Mouse (Mus musculus) ES-Bruce4 (cell line): ENCODE measurements at regions not wholly inside any gene's neighbourhood (a gene's known extent, or its start where the extent isn't known, plus 50 kb on each side); places are given as distances from the start of the nearest gene placed in this dataset.

ENCODE experiments used
- H3K27ac ChIP-seq: 2 replicates; pipeline ENCODE4 v1.5.1; 2012; ENCODE audit warnings: low read length, inconsistent platforms; ENCODE audit not compliant: insufficient read depth
- H3K27me3 ChIP-seq: 2 replicates; pipeline ENCODE4 v1.6.1; 2012; ENCODE audit warnings: mild to moderate bottlenecking, low read length, inconsistent platforms; ENCODE audit not compliant: control insufficient read depth, poor library complexity, insufficient read depth, severe bottlenecking
- H3K36me3 ChIP-seq: 2 replicates; pipeline ENCODE4 v1.6.1; 2012; ENCODE audit warnings: inconsistent platforms, mild to moderate bottlenecking, low read length, moderate library complexity; ENCODE audit not compliant: control insufficient read depth, poor library complexity, insufficient read depth, severe bottlenecking
- H3K4me1 ChIP-seq: one replicate; pipeline ENCODE4 v1.8.1; 2011; ENCODE audit warnings: low read length; ENCODE audit not compliant: control insufficient read depth, insufficient read depth
- H3K4me3 ChIP-seq: 2 replicates; pipeline ENCODE4 v1.5.1; 2011; ENCODE audit warnings: low read depth, mild to moderate bottlenecking, low read length
- H3K9ac ChIP-seq: 2 replicates; pipeline ENCODE4 v1.6.1; 2012; ENCODE audit warnings: low read depth, mild to moderate bottlenecking, inconsistent platforms; ENCODE audit not compliant: poor library complexity, severe bottlenecking
- H3K9me3 ChIP-seq: replicated peaks from 2 replicates; pipeline ENCODE4 v1.6.1; 2012; ENCODE audit warnings: mild to moderate bottlenecking, low read length, inconsistent platforms; ENCODE audit not compliant: control insufficient read depth, poor library complexity, insufficient read depth, severe bottlenecking
- CTCF ChIP-seq: IDR thresholded peaks from one replicate; pipeline ENCODE4 v1.8.1; 2011; ENCODE audit warnings: low read depth, low read length
- EP300 ChIP-seq: IDR thresholded peaks from 2 replicates; pipeline ENCODE4 v1.6.1; 2011; ENCODE audit warnings: low read depth, low read length; ENCODE audit not compliant: insufficient read depth
- POLR2A ChIP-seq: IDR thresholded peaks from one replicate; pipeline ENCODE4 v1.8.1; 2011; ENCODE audit warnings: low read length; ENCODE audit not compliant: insufficient read depth

GRCm38 (mm10) chr5:51941255-51941924, 248.9 kb downstream of the Dhx15 start:
- H3K4me1 ChIP-seq, result no peaks in the 10 kb centered on the region
- no peaks in the 10 kb centered on the region for H3K36me3 ChIP-seq
- H3K4me3 ChIP-seq, result no peak overlapping the region
- no peak overlapping the region for H3K27ac ChIP-seq
- H3K9me3 ChIP-seq, result no peaks in the 10 kb centered on the region
- H3K9ac ChIP-seq, result no peak overlapping the region
- no peak for TF ChIP-seq EP300
- TF ChIP-seq POLR2A, result no peak
- TF ChIP-seq CTCF, result no peak
- no peaks in the 10 kb centered on the region; the same call in 1 of the 2 replicates for H3K27me3 ChIP-seq

- Histone ChIP-seq H3K4me1 (no peaks in the 10 kb centered on the region), H3K9me3 (no peaks in the 10 kb centered on the region), H3K9ac (no peak overlapping the region), H3K27ac (no peak overlapping the region), H3K27me3 (no peaks in the 10 kb centered on the region), H3K4me3 (no peak overlapping the region), H3K36me3 (no peaks in the 10 kb centered on the region)
- TF ChIP-seq CTCF (no peak), POLR2A (no peak)
Observed at GRCm38 (mm10) chr5:51938845-51939244, 251.5 kb downstream of the Dhx15 start.

GRCm38 (mm10) chr5:51937320-51937719, 253.0 kb downstream of the Dhx15 start:
- H3K4me3 ChIP-seq, result no peak overlapping the region
- no peaks in the 10 kb centered on the region for H3K27me3 ChIP-seq
- no peak for TF ChIP-seq CTCF
- no peak for TF ChIP-seq EP300
- no peak for TF ChIP-seq POLR2A
- H3K9me3 ChIP-seq, result no peaks in the 10 kb centered on the region; the same call in 1 of the 2 replicates
- H3K36me3 ChIP-seq, result no peaks in the 10 kb centered on the region
- no peaks in the 10 kb centered on the region for H3K4me1 ChIP-seq
- no peak overlapping the region for H3K9ac ChIP-seq
- H3K27ac ChIP-seq, result no peak overlapping the region

GRCm38 (mm10) chr5:51935391-51936354, 254.6 kb downstream of the Dhx15 start:
- Histone ChIP-seq H3K4me3 (no peak overlapping the region), H3K27ac (no peak overlapping the region), H3K27me3 (no peaks in the 10 kb centered on the region), H3K9me3 (no peaks in the 10 kb centered on the region; the same call in 1 of the 2 replicates), H3K36me3 (no peaks in the 10 kb centered on the region), H3K9ac (no peak overlapping the region), H3K4me1 (no peaks in the 10 kb centered on the region)
- TF ChIP-seq CTCF (no peak), POLR2A (no peak), EP300 (no peak)

GRCm38 (mm10) chr5:51934910-51935309, 255.4 kb downstream of the Dhx15 start:
- no peak overlapping the region for H3K9ac ChIP-seq
- H3K4me3 ChIP-seq, result no peak overlapping the region
- no peaks in the 10 kb centered on the region for H3K36me3 ChIP-seq
- no peaks in the 10 kb centered on the region; the same call in 1 of the 2 replicates for H3K9me3 ChIP-seq
- H3K27ac ChIP-seq, result no peak overlapping the region
- H3K4me1 ChIP-seq, result no peaks in the 10 kb centered on the region
- H3K27me3 ChIP-seq, result no peaks in the 10 kb centered on the region
- TF ChIP-seq EP300, result no peak
- no peak for TF ChIP-seq POLR2A
- TF ChIP-seq CTCF, result no peak

GRCm38 (mm10) chr5:51933331-51933730, 257.0 kb downstream of the Dhx15 start:
- TF ChIP-seq EP300, result no peak
- TF ChIP-seq CTCF, result no peak
- no peak for TF ChIP-seq POLR2A
- Histone ChIP-seq H3K4me1 (no peaks in the 10 kb centered on the region), H3K27me3 (no peaks in the 10 kb centered on the region), H3K9ac (no peak overlapping the region), H3K4me3 (no peak overlapping the region), H3K36me3 (no peaks in the 10 kb centered on the region), H3K9me3 (no peaks in the 10 kb centered on the region; the same call in 1 of the 2 replicates), H3K27ac (no peak overlapping the region)
